Mouse (Mus musculus) heart, adult 2 months (tissue): ENCODE results near the gene Fars2.

Experiments
- CTCF ChIP-seq: fragments of 200-600 bp; IDR thresholded peaks from 2 replicates; pipeline ENCODE4 v1.8.1; 2022; ENCODE audit warnings: antibody characterized with exemption, mild to moderate bottlenecking, moderate library complexity
- EP300 ChIP-seq: fragments of 200-500 bp; IDR thresholded peaks from 2 replicates; pipeline ENCODE4 v1.6.1; 2011; ENCODE audit warnings: low read depth, low read length, control low read depth; ENCODE audit not compliant: insufficient read depth
- POLR2A ChIP-seq: fragments of 200-500 bp; IDR thresholded peaks from 2 replicates; pipeline ENCODE4 v1.6.1; 2011; ENCODE audit warnings: mild to moderate bottlenecking, low read depth, low read length, control low read depth; ENCODE audit not compliant: insufficient read depth

- TF ChIP-seq POLR2A = no peak
- TF ChIP-seq CTCF = no peak
- TF ChIP-seq EP300 = no peak
These were observed 46.2 kb downstream of the Fars2 start for GRCm38 (mm10) chr13:36163411-36163810.
